15 mouse cellular contexts compared by ENCODE assay signal in the genomic region with DNA sequence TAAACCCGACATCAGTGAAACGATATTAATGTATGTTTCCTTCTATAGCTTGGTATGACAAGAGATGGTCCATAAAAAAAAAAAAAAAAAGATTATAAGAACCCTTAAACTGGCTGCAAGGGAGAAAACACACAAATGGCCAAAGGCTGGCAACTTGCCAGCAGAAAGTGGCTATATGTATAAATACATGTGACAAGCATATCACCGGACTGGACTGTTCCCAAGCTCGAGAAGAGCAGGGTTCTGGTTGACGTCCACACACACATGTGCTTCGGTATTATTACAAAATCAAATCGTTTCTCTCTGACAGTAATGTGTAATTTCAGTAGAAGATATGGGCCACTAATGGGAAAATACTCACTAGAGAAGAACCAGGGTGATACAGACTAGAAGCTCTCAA.
"Had no signal": no experiment of that assay in that cellular context is flagged by ENCODE, and none has a peak within 500 bp of the region (broad histone marks: within the 10 kb centered on the region; RNA-seq: fewer than 3 reads in every experiment).

No protein-coding gene starts in this region.

- H3K4me2 ChIP-seq: limb, embryonic 12.5 days; liver, embryonic 13.5 days; midbrain, embryonic 12.5 days; neural tube, embryonic 12.5 days; stomach, embryonic 15.5 days had no signal

- H3K27ac ChIP-seq: kidney, postnatal 0 days; limb, embryonic 12.5 days; liver, embryonic 13.5 days; macrophage; midbrain, embryonic 12.5 days; neural tube, embryonic 12.5 days; stomach, embryonic 15.5 days had no signal

- H3K9me3 ChIP-seq: limb, embryonic 12.5 days; liver, embryonic 13.5 days; megakaryocyte, embryonic 14.5 days; midbrain, embryonic 12.5 days; neural tube, embryonic 12.5 days; stomach, embryonic 15.5 days had no signal

- H3K4me1 ChIP-seq: liver, embryonic 13.5 days; megakaryocyte, embryonic 14.5 days; midbrain, embryonic 12.5 days; neural tube, embryonic 12.5 days; stomach, embryonic 15.5 days had no signal

- H3K36me3 ChIP-seq: limb, embryonic 12.5 days; liver, embryonic 13.5 days; midbrain, embryonic 12.5 days; neural tube, embryonic 12.5 days; stomach, embryonic 15.5 days had no signal

- H3K27me3 ChIP-seq: limb, embryonic 12.5 days; liver, embryonic 13.5 days; megakaryocyte, embryonic 14.5 days; midbrain, embryonic 12.5 days; neural tube, embryonic 12.5 days; stomach, embryonic 15.5 days had no signal

- ATAC-seq: liver, postnatal 0 days had no signal

- H3K4me3 ChIP-seq: layer of hippocampus, adult 2 months; limb, embryonic 12.5 days; liver, embryonic 13.5 days; megakaryocyte, embryonic 14.5 days; midbrain, embryonic 12.5 days; neural tube, embryonic 12.5 days; stomach, embryonic 15.5 days had no signal

- H3K9ac ChIP-seq: limb, embryonic 12.5 days; liver, embryonic 13.5 days; liver, postnatal 0 days; midbrain, embryonic 12.5 days; neural tube, embryonic 12.5 days; stomach, embryonic 15.5 days had no signal

- DNase-seq: kidney, adult 11 months; kidney, adult 9 months; liver; liver, embryonic 13.5 days; liver, postnatal 0 days; thymus, adult 2 months; thymus, postnatal 36 days had no signal
